Mouse (Mus musculus): Measurements from ENCODE around the gene Cyp4f39. TPM values are rescaled to one million over a fixed set of nuclear protein-coding genes. Genes with fewer than 3 reads are reported as not detected.

Cyp4f39 gene
- 0.16 and 0.26 TPM in 2 replicates for polyA plus RNA-seq (2012; rRNA removed)

GRCm38 (mm10) chr17:32452482-32452881, at the start of gene Cyp4f39:
Gene Cyp4f39, plus strand, starts transcription at chr17:32452723.

GRCm38 (mm10) chr17:32403417-32403816, 49.1 kb upstream of the Cyp4f39 start, which contains the start of gene Rasal3:
Gene Rasal3, minus strand, starts transcription at chr17:32403583.

GRCm38 (mm10) chr17:32424034-32424433, 28.5 kb upstream of the Cyp4f39 start, which contains the start of gene Pglyrp2:
Gene Pglyrp2, minus strand, starts transcription at chr17:32424167.

GRCm38 (mm10) chr17:32505851-32506728, 53.6 kb downstream of the Cyp4f39 start, which contains the start of gene Cyp4f17:
Gene Cyp4f17, plus strand, starts transcription at chr17:32506050.

GRCm38 (mm10) chr17:32536051-32536866, 83.7 kb downstream of the Cyp4f39 start, which contains the start of gene Cyp4f16:
Gene Cyp4f16, plus strand, starts transcription at chr17:32536558.

Other genes starting within 250 kb of the Cyp4f39 start
- 74.6 and 79.3 TPM in 2 replicates for gene Brd4, start 168.0 kb upstream of the Cyp4f39 start, polyA plus RNA-seq (2012; rRNA removed)
- 144 and 172 TPM in 2 replicates for gene Akap8, start 131.5 kb upstream of the Cyp4f39 start, polyA plus RNA-seq (2012; rRNA removed)
- 131 and 236 TPM in 2 replicates for gene Akap8l, start 102.1 kb upstream of the Cyp4f39 start, polyA plus RNA-seq (2012; rRNA removed)
- 63.1 and 67.4 TPM in 2 replicates for gene Wiz, start 63.3 kb upstream of the Cyp4f39 start, polyA plus RNA-seq (2012; rRNA removed)
- 0.81 and 0.97 TPM in 2 replicates for gene Rasal3, start 49.1 kb upstream of the Cyp4f39 start, polyA plus RNA-seq (2012; rRNA removed)
- 0.14 and 0.24 TPM in 2 replicates for gene Pglyrp2, start 28.6 kb upstream of the Cyp4f39 start, polyA plus RNA-seq (2012; rRNA removed)
- 12.7 and 16.5 TPM in 2 replicates for gene Cyp4f17, start 53.3 kb downstream of the Cyp4f39 start, polyA plus RNA-seq (2012; rRNA removed)
- gene Cyp4f16, start 83.8 kb downstream of the Cyp4f39 start, polyA plus RNA-seq (2012; rRNA removed), result 17.5 and 24.1 TPM in 2 replicates
- gene Cyp4f37, start 168.6 kb downstream of the Cyp4f39 start, polyA plus RNA-seq (2012; rRNA removed), result not detected in 2 replicates
- gene Cyp4f40, start 206.2 kb downstream of the Cyp4f39 start, polyA plus RNA-seq (2012; rRNA removed), result not detected in 2 replicates
- 1.1 and 1.5 TPM in 2 replicates for gene Cyp4f15, start 232.9 kb downstream of the Cyp4f39 start, polyA plus RNA-seq (2012; rRNA removed)